Mouse (Mus musculus): Measurements from ENCODE around the gene Mindy3. TPM values are rescaled to one million over a fixed set of nuclear protein-coding genes. Genes with fewer than 3 reads are reported as not detected.

Mindy3 gene
- polyA plus RNA-seq, 1 experiment = 24.4 TPM

- 82% methylated on average over 1 of the region's 1 CpGs for WGBS
- DNase-seq (ENCODE audit: low read depth, low spot score) = no peak
Measured at GRCm38 (mm10) chr2:12377024-12377423, 42.2 kb downstream of the Mindy3 start.

GRCm38 (mm10) chr2:12372883-12373282 is 46.4 kb downstream of the Mindy3 start:
- no peak for DNase-seq (ENCODE audit: low read depth, low spot score)
- WGBS = 100% methylated on average over 2 of the region's 2 CpGs

- 89% methylated on average over 4 of the region's 4 CpGs for WGBS
- no peak for DNase-seq (ENCODE audit: low read depth, low spot score)
Measured at GRCm38 (mm10) chr2:12371401-12371800, 47.9 kb downstream of the Mindy3 start.

GRCm38 (mm10) chr2:12368451-12368850 is 50.8 kb downstream of the Mindy3 start:
- DNase-seq (ENCODE audit: low read depth, low spot score) = no peak
- WGBS = 76% methylated on average over 2 of the region's 2 CpGs

- DNase-seq (ENCODE audit: low read depth, low spot score) = no peak
Measured at GRCm38 (mm10) chr2:12368016-12368415, 51.3 kb downstream of the Mindy3 start.

GRCm38 (mm10) chr2:12361310-12361709 is 58.0 kb downstream of the Mindy3 start:
- no peak for DNase-seq (ENCODE audit: low read depth, low spot score)
- 69% methylated on average over 1 of the region's 1 CpGs for whole genome bisulfite sequencing

More at GRCm38 (mm10) chr2:12368016-12368415, 51.3 kb downstream of the Mindy3 start:
- 76% methylated on average over 1 of the region's 1 CpGs for WGBS

GRCm38 (mm10) chr2:12354837-12355236 is 64.4 kb downstream of the Mindy3 start:
- DNase-seq (ENCODE audit: low read depth, low spot score) = no peak
- WGBS = 93% methylated on average over 5 of the region's 5 CpGs

- 88% methylated on average over 2 of the region's 2 CpGs for WGBS
- DNase-seq (ENCODE audit: low read depth, low spot score) = no peak
Measured at GRCm38 (mm10) chr2:12348914-12349313, 70.4 kb downstream of the Mindy3 start.

- DNase-seq (ENCODE audit: low read depth, low spot score) = no peak
- WGBS = 53% methylated on average over 2 of the region's 2 CpGs
Measured at GRCm38 (mm10) chr2:12331962-12332361, 87.3 kb downstream of the Mindy3 start.

GRCm38 (mm10) chr2:12329620-12330019 is 89.7 kb downstream of the Mindy3 start:
- 72% methylated on average over 2 of the region's 2 CpGs for WGBS
- no peak for DNase-seq (ENCODE audit: low read depth, low spot score)

- WGBS = 56% methylated on average over 5 of the region's 5 CpGs
- DNase-seq (ENCODE audit: low read depth, low spot score) = no peak
Measured at GRCm38 (mm10) chr2:12329068-12329407, 90.2 kb downstream of the Mindy3 start.

GRCm38 (mm10) chr2:12328355-12329067 is 90.8 kb downstream of the Mindy3 start:
- 42% methylated on average over 8 of the region's 8 CpGs for WGBS
- DNase-seq (ENCODE audit: low read depth, low spot score) = no peak

- DNase-seq (ENCODE audit: low read depth, low spot score) = no peak
- 44% methylated on average over 11 of the region's 11 CpGs for WGBS
Measured at GRCm38 (mm10) chr2:12327691-12328354, 91.4 kb downstream of the Mindy3 start.

GRCm38 (mm10) chr2:12327216-12327615 is 92.1 kb downstream of the Mindy3 start:
- DNase-seq (ENCODE audit: low read depth, low spot score) = no peak
- 17% methylated on average over 10 of the region's 10 CpGs for WGBS

- 78% methylated on average over 2 of the region's 2 CpGs for whole genome bisulfite sequencing
Measured at GRCm38 (mm10) chr2:12325868-12326267, 93.4 kb downstream of the Mindy3 start.

GRCm38 (mm10) chr2:12325417-12325816 is 93.9 kb downstream of the Mindy3 start:
- DNase-seq (ENCODE audit: low read depth, low spot score) = no peak

More at GRCm38 (mm10) chr2:12325868-12326267, 93.4 kb downstream of the Mindy3 start:
- no peak for DNase-seq (ENCODE audit: low read depth, low spot score)

GRCm38 (mm10) chr2:12320914-12321313 is 98.4 kb downstream of the Mindy3 start:
- WGBS = 88% methylated on average over 4 of the region's 4 CpGs
- DNase-seq (ENCODE audit: low read depth, low spot score) = no peak

More at GRCm38 (mm10) chr2:12325417-12325816, 93.9 kb downstream of the Mindy3 start:
- WGBS = 60% methylated on average over 6 of the region's 6 CpGs

- DNase-seq (ENCODE audit: low read depth, low spot score) = no peak
- WGBS = 86% methylated on average over 3 of the region's 3 CpGs
Measured at GRCm38 (mm10) chr2:12318715-12319114, 100.6 kb downstream of the Mindy3 start.

- WGBS = 82% methylated on average over 4 of the region's 4 CpGs
- no peak for DNase-seq (ENCODE audit: low read depth, low spot score)
Measured at GRCm38 (mm10) chr2:12318036-12318435, 101.2 kb downstream of the Mindy3 start.

GRCm38 (mm10) chr2:12317343-12317742 is 101.9 kb downstream of the Mindy3 start:
- 75% methylated on average over 5 of the region's 5 CpGs for WGBS

GRCm38 (mm10) chr2:12316361-12316760 is 102.9 kb downstream of the Mindy3 start:
- 35% methylated on average over 7 of the region's 7 CpGs for WGBS
- no peak for DNase-seq (ENCODE audit: low read depth, low spot score)

More at GRCm38 (mm10) chr2:12317343-12317742, 101.9 kb downstream of the Mindy3 start:
- no peak for DNase-seq (ENCODE audit: low read depth, low spot score)
